Mouse (Mus musculus): ENCODE measurements around the gene Krtap4-2. TPM values are rescaled to one million over a fixed set of nuclear protein-coding genes. Genes with fewer than 3 reads are reported as not detected.
"Not testable (repeated sequence)": the region's sequence is repeated elsewhere in the genome, so short reads cannot be mapped to it uniquely, and the experiment has no call there.

Gene Krtap4-2
- polyA plus RNA-seq, 1 experiment, result not detected

- WGBS, result 63% methylated on average over 1 of the region's 1 CpGs
- no peak for TF ChIP-seq POLR2A (IDR thresholded peaks at IDR 0.05; ENCODE audit: borderline replicate concordance, control insufficient read depth, low read depth, low read length)
These were observed 25.8 kb downstream of the Krtap4-2 start for GRCm38 (mm10) chr11:99609126-99609525.

DNA sequence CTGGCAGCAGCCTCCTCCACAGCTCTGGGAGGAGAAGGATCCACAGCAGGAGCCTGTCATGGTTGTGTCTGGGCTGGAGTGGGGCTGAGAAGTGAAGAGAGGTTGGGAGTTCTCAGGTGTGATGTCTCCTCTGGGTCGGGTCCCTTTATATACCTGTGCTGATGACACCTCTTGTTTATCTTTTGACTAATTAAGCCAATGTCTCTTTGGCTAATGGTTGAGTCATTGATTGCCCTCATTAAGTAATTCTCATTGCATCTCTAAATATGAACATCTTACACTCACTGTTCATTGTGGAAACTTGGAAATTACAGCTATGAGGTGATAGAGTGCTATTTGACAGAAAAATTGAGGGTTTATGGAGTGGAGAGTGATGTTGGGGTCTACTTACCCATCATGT is 31.7 kb downstream of the Krtap4-2 start, which contains the start of gene Gm11938:
TSS of gene Gm11938 (minus strand) at position 101 of the 400 bp plus-strand sequence.
- not testable (repeated sequence) for H3K4me3 ChIP-seq (replicated peaks; ENCODE audit: control insufficient read depth, low read depth, low read length); H3K4me1 ChIP-seq (ENCODE audit: control insufficient read depth, insufficient read depth, low read length); H3K27ac ChIP-seq (ENCODE audit: control insufficient read depth, insufficient read depth, low read depth, low read length, poor library complexity)
- 43% methylated on average over 1 of the region's 1 CpGs for WGBS

More at GRCm38 (mm10) chr11:99609126-99609525, 25.8 kb downstream of the Krtap4-2 start:
- no peak overlapping the region for H3K4me3 ChIP-seq (replicated peaks; ENCODE audit: control insufficient read depth, low read depth, low read length)
- no peaks in the 10 kb centered on the region for H3K4me1 ChIP-seq (ENCODE audit: control insufficient read depth, insufficient read depth, low read length)
- no peak overlapping the region for H3K27ac ChIP-seq (ENCODE audit: control insufficient read depth, insufficient read depth, low read depth, low read length, poor library complexity)

GRCm38 (mm10) chr11:99597742-99598141 is 37.1 kb downstream of the Krtap4-2 start, which contains the start of gene Krtap9-3:
Gene Krtap9-3, minus strand, starts transcription at chr11:99598105.
- WGBS, result 74% methylated on average over 6 of the region's 6 CpGs
- not testable (repeated sequence) for H3K27ac ChIP-seq (ENCODE audit: control insufficient read depth, insufficient read depth, low read depth, low read length, poor library complexity); H3K4me1 ChIP-seq (ENCODE audit: control insufficient read depth, insufficient read depth, low read length); H3K4me3 ChIP-seq (replicated peaks; ENCODE audit: control insufficient read depth, low read depth, low read length)

- TF ChIP-seq POLR2A (IDR thresholded peaks at IDR 0.05; ENCODE audit: borderline replicate concordance, control insufficient read depth, low read depth, low read length), result no peak
- TF ChIP-seq CTCF (IDR thresholded peaks at IDR 0.05; ENCODE audit: control insufficient read depth, insufficient read depth, low read length), result no peak
- Histone ChIP-seq H3K27ac (ENCODE audit: control insufficient read depth, insufficient read depth, low read depth, low read length, poor library complexity) (no peak within 1 kb of the TSS), H3K4me3 (replicated peaks; ENCODE audit: control insufficient read depth, low read depth, low read length) (no peak within 1 kb of the TSS), H3K4me1 (ENCODE audit: control insufficient read depth, insufficient read depth, low read length) (no peaks in the 10 kb centered on the region)
- 70% methylated on average over 6 of the region's 6 CpGs for WGBS
These were observed 43.9 kb downstream of the Krtap4-2 start, which contains the start of gene Krtap1-3 for GRCm38 (mm10) chr11:99590981-99591380. Gene Krtap1-3, minus strand, starts transcription at chr11:99591339.

GRCm38 (mm10) chr11:99585096-99585495 is 49.8 kb downstream of the Krtap4-2 start:
- TF ChIP-seq POLR2A (IDR thresholded peaks at IDR 0.05; ENCODE audit: borderline replicate concordance, control insufficient read depth, low read depth, low read length), result no peak
- TF ChIP-seq CTCF (IDR thresholded peaks at IDR 0.05; ENCODE audit: control insufficient read depth, insufficient read depth, low read length), result no peak
- 91% methylated on average over 7 of the region's 7 CpGs for WGBS
- no peak overlapping the region for H3K4me3 ChIP-seq (replicated peaks; ENCODE audit: control insufficient read depth, low read depth, low read length)
- no peaks in the 10 kb centered on the region for H3K4me1 ChIP-seq (ENCODE audit: control insufficient read depth, insufficient read depth, low read length)
- H3K27ac ChIP-seq (ENCODE audit: control insufficient read depth, insufficient read depth, low read depth, low read length, poor library complexity), result no peak overlapping the region

Other genes with a start within 250 kb of the Krtap4-2 start
- not detected in 2 replicates for gene Krt10, start 245.7 kb downstream of the Krtap4-2 start, polyA plus RNA-seq (2011; ENCODE audit: insufficient read depth, insufficient read length, low replicate concordance, missing spikeins)
- gene Krt12, start 212.8 kb downstream of the Krtap4-2 start, polyA plus RNA-seq (2011; ENCODE audit: insufficient read depth, insufficient read length, low replicate concordance, missing spikeins), result not detected in 2 replicates
- not detected in 2 replicates for gene Krt20, start 196.9 kb downstream of the Krtap4-2 start, polyA plus RNA-seq (2011; ENCODE audit: insufficient read depth, insufficient read length, low replicate concordance, missing spikeins)
- gene Krt23, start 141.9 kb downstream of the Krtap4-2 start, polyA plus RNA-seq (2011; ENCODE audit: insufficient read depth, insufficient read length, low replicate concordance, missing spikeins), result not detected in 2 replicates
- not detected in 2 replicates for gene Krt39, start 113.7 kb downstream of the Krtap4-2 start, polyA plus RNA-seq (2011; ENCODE audit: insufficient read depth, insufficient read length, low replicate concordance, missing spikeins)
- gene Krt40, start 91.9 kb downstream of the Krtap4-2 start, polyA plus RNA-seq (2011; ENCODE audit: insufficient read depth, insufficient read length, low replicate concordance, missing spikeins), result not detected in 2 replicates
- gene Krtap3-3, start 84.2 kb downstream of the Krtap4-2 start, polyA plus RNA-seq (2011; ENCODE audit: insufficient read depth, insufficient read length, low replicate concordance, missing spikeins), result not detected in 2 replicates
- not detected in 2 replicates for gene Krtap3-2, start 78.2 kb downstream of the Krtap4-2 start, polyA plus RNA-seq (2011; ENCODE audit: insufficient read depth, insufficient read length, low replicate concordance, missing spikeins)
- gene Gm11939, start 75.6 kb downstream of the Krtap4-2 start, polyA plus RNA-seq (2011; ENCODE audit: insufficient read depth, insufficient read length, low replicate concordance, missing spikeins), result not detected in 2 replicates
- not detected in 2 replicates for gene Krtap3-1, start 68.5 kb downstream of the Krtap4-2 start, polyA plus RNA-seq (2011; ENCODE audit: insufficient read depth, insufficient read length, low replicate concordance, missing spikeins)
- gene Krtap1-5, start 54.1 kb downstream of the Krtap4-2 start, polyA plus RNA-seq (2011; ENCODE audit: insufficient read depth, insufficient read length, low replicate concordance, missing spikeins), result 1.5 TPM in 1 of 2 replicates, not detected in the other
- gene Krtap1-4, start 51.4 kb downstream of the Krtap4-2 start, polyA plus RNA-seq (2011; ENCODE audit: insufficient read depth, insufficient read length, low replicate concordance, missing spikeins), result not detected in 2 replicates
- gene Krtap1-3, start 43.7 kb downstream of the Krtap4-2 start, polyA plus RNA-seq (2011; ENCODE audit: insufficient read depth, insufficient read length, low replicate concordance, missing spikeins), result not detected in 2 replicates
- not detected in 2 replicates for gene Krtap9-3, start 37.0 kb downstream of the Krtap4-2 start, polyA plus RNA-seq (2011; ENCODE audit: insufficient read depth, insufficient read length, low replicate concordance, missing spikeins)
- not detected in 2 replicates for gene Gm11938, start 31.8 kb downstream of the Krtap4-2 start, polyA plus RNA-seq (2011; ENCODE audit: insufficient read depth, insufficient read length, low replicate concordance, missing spikeins)
- gene Gm11937, start 24.9 kb downstream of the Krtap4-2 start, polyA plus RNA-seq (2011; ENCODE audit: insufficient read depth, insufficient read length, low replicate concordance, missing spikeins), result not detected in 2 replicates
- not detected in 2 replicates for gene Krtap2-4, start 20.2 kb downstream of the Krtap4-2 start, polyA plus RNA-seq (2011; ENCODE audit: insufficient read depth, insufficient read length, low replicate concordance, missing spikeins)
- gene Gm11562, start 14.6 kb downstream of the Krtap4-2 start, polyA plus RNA-seq (2011; ENCODE audit: insufficient read depth, insufficient read length, low replicate concordance, missing spikeins), result not detected in 2 replicates
- not detected in 2 replicates for gene Krtap4-1, start 6.8 kb downstream of the Krtap4-2 start, polyA plus RNA-seq (2011; ENCODE audit: insufficient read depth, insufficient read length, low replicate concordance, missing spikeins)
- gene Krtap4-7, start 9.0 kb upstream of the Krtap4-2 start, polyA plus RNA-seq (2011; ENCODE audit: insufficient read depth, insufficient read length, low replicate concordance, missing spikeins), result not detected in 2 replicates
- not detected in 2 replicates for gene Gm11555, start 15.2 kb upstream of the Krtap4-2 start, polyA plus RNA-seq (2011; ENCODE audit: insufficient read depth, insufficient read length, low replicate concordance, missing spikeins)
- gene Gm11563, start 23.9 kb upstream of the Krtap4-2 start, polyA plus RNA-seq (2011; ENCODE audit: insufficient read depth, insufficient read length, low replicate concordance, missing spikeins), result not detected in 2 replicates
- gene Krtap4-6, start 30.9 kb upstream of the Krtap4-2 start, polyA plus RNA-seq (2011; ENCODE audit: insufficient read depth, insufficient read length, low replicate concordance, missing spikeins), result not detected in 2 replicates
- gene Gm14190, start 55.7 kb upstream of the Krtap4-2 start, polyA plus RNA-seq (2011; ENCODE audit: insufficient read depth, insufficient read length, low replicate concordance, missing spikeins), result not detected in 2 replicates
- gene Gm14180, start 99.2 kb upstream of the Krtap4-2 start, polyA plus RNA-seq (2011; ENCODE audit: insufficient read depth, insufficient read length, low replicate concordance, missing spikeins), result not detected in 2 replicates
- not detected in 2 replicates for gene Gm11595, start 137.8 kb upstream of the Krtap4-2 start, polyA plus RNA-seq (2011; ENCODE audit: insufficient read depth, insufficient read length, low replicate concordance, missing spikeins)
- not detected in 2 replicates for gene Krtap4-8, start 145.6 kb upstream of the Krtap4-2 start, polyA plus RNA-seq (2011; ENCODE audit: insufficient read depth, insufficient read length, low replicate concordance, missing spikeins)
- gene Krtap4-9, start 150.1 kb upstream of the Krtap4-2 start, polyA plus RNA-seq (2011; ENCODE audit: insufficient read depth, insufficient read length, low replicate concordance, missing spikeins), result not detected in 2 replicates
- gene Gm11596, start 158.4 kb upstream of the Krtap4-2 start, polyA plus RNA-seq (2011; ENCODE audit: insufficient read depth, insufficient read length, low replicate concordance, missing spikeins), result not detected in 2 replicates
- not detected in 2 replicates for gene Gm11569, start 163.8 kb upstream of the Krtap4-2 start, polyA plus RNA-seq (2011; ENCODE audit: insufficient read depth, insufficient read length, low replicate concordance, missing spikeins)
- gene Gm11554, start 169.4 kb upstream of the Krtap4-2 start, polyA plus RNA-seq (2011; ENCODE audit: insufficient read depth, insufficient read length, low replicate concordance, missing spikeins), result not detected in 2 replicates
- not detected in 2 replicates for gene Krtap4-13, start 174.8 kb upstream of the Krtap4-2 start, polyA plus RNA-seq (2011; ENCODE audit: insufficient read depth, insufficient read length, low replicate concordance, missing spikeins)
- not detected in 2 replicates for gene Gm11564, start 180.6 kb upstream of the Krtap4-2 start, polyA plus RNA-seq (2011; ENCODE audit: insufficient read depth, insufficient read length, low replicate concordance, missing spikeins)
- not detected in 2 replicates for gene 2300003K06Rik, start 203.0 kb upstream of the Krtap4-2 start, polyA plus RNA-seq (2011; ENCODE audit: insufficient read depth, insufficient read length, low replicate concordance, missing spikeins)
- gene Krtap4-16, start 216.5 kb upstream of the Krtap4-2 start, polyA plus RNA-seq (2011; ENCODE audit: insufficient read depth, insufficient read length, low replicate concordance, missing spikeins), result not detected in 2 replicates
- not detected in 2 replicates for gene Gm11568, start 222.8 kb upstream of the Krtap4-2 start, polyA plus RNA-seq (2011; ENCODE audit: insufficient read depth, insufficient read length, low replicate concordance, missing spikeins)
- gene Gm11559, start 229.4 kb upstream of the Krtap4-2 start, polyA plus RNA-seq (2011; ENCODE audit: insufficient read depth, insufficient read length, low replicate concordance, missing spikeins), result not detected in 2 replicates
- gene Krtap9-1, start 238.3 kb upstream of the Krtap4-2 start, polyA plus RNA-seq (2011; ENCODE audit: insufficient read depth, insufficient read length, low replicate concordance, missing spikeins), result not detected in 2 replicates
- not detected in 2 replicates for gene Gm11567, start 244.1 kb upstream of the Krtap4-2 start, polyA plus RNA-seq (2011; ENCODE audit: insufficient read depth, insufficient read length, low replicate concordance, missing spikeins)